Mouse (Mus musculus): ENCODE results near the gene Gm26938. TPM values are rescaled to one million over a fixed set of nuclear protein-coding genes. Genes with fewer than 3 reads are reported as not detected.

Gene Gm26938
- polyA plus RNA-seq, 2 experiments = not detected

GRCm38 (mm10) chr5:139791227-139792158 lies 34.7 kb downstream of the Gm26938 start, which contains the start of gene Mafk:
TSS of gene Mafk (plus strand) at chr5:139791513.
- 0 out of 2 replicates have a peak within 1 kb of the TSS, but pooled peaks have one; percentile 8 for H3K27ac ChIP-seq (replicated peaks; ENCODE audit: low read depth, low read length)
- peaks cover 19% of the 10 kb centered on the region; the same call in 1 of the 2 replicates for H3K4me1 ChIP-seq (ENCODE audit: control insufficient read depth, insufficient read depth, low read length)
- H3K27me3 ChIP-seq (ENCODE audit: control insufficient read depth, insufficient read depth, low read length) = no peaks in the 10 kb centered on the region
- TF ChIP-seq POLR2A (IDR thresholded peaks at IDR 0.05; ENCODE audit: borderline replicate concordance, extremely low read depth, insufficient read depth, insufficient read length) = 0 out of 2 replicates have a peak, but pooled peaks have one; percentile 28
- ATAC-seq (ENCODE audit: low FRiP score, low read depth) (peak; percentile 92), DNase-seq (ENCODE audit: low spot score) (peak; percentile 94)
- peak within 1 kb of the TSS; percentile 100 for H3K4me2 ChIP-seq (replicated peaks; ENCODE audit: low read depth, low read length, severe bottlenecking)
- H3K4me3 ChIP-seq (replicated peaks; ENCODE audit: low read length) = peak within 1 kb of the TSS; percentile 88
- H3K36me3 ChIP-seq (ENCODE audit: control insufficient read depth, insufficient read depth, low read length) = no peaks in the 10 kb centered on the region
- no peaks in the 10 kb centered on the region for H3K9me3 ChIP-seq (ENCODE audit: control insufficient read depth, low read length)
- WGBS = under 1% methylated on average over 64 of the region's 92 CpGs
- H3K9ac ChIP-seq (ENCODE audit: low read depth, low read length, severe bottlenecking) = peak within 1 kb of the TSS; percentile 71

GRCm38 (mm10) chr5:139789466-139789865 lies 36.7 kb downstream of the Gm26938 start:
- no peak for TF ChIP-seq POLR2A (IDR thresholded peaks at IDR 0.05; ENCODE audit: borderline replicate concordance, extremely low read depth, insufficient read depth, insufficient read length)
- ATAC-seq (ENCODE audit: low FRiP score, low read depth) = no peak

GRCm38 (mm10) chr5:139781406-139781805 lies 44.8 kb downstream of the Gm26938 start:
- TF ChIP-seq POLR2A (IDR thresholded peaks at IDR 0.05; ENCODE audit: borderline replicate concordance, extremely low read depth, insufficient read depth, insufficient read length) = no peak
- H3K9me3 ChIP-seq (ENCODE audit: control insufficient read depth, low read length) = no peaks in the 10 kb centered on the region

More at GRCm38 (mm10) chr5:139789466-139789865, 36.7 kb downstream of the Gm26938 start:
- H3K9ac ChIP-seq (ENCODE audit: low read depth, low read length, severe bottlenecking) = no peak overlapping the region
- peaks cover 13% of the 10 kb centered on the region; the same call in 1 of the 2 replicates for H3K4me1 ChIP-seq (ENCODE audit: control insufficient read depth, insufficient read depth, low read length)
- no peaks in the 10 kb centered on the region for H3K9me3 ChIP-seq (ENCODE audit: control insufficient read depth, low read length)
- 50% methylated on average over 4 of the region's 4 CpGs for WGBS
- no peak overlapping the region for H3K4me3 ChIP-seq (replicated peaks; ENCODE audit: low read length)
- H3K36me3 ChIP-seq (ENCODE audit: control insufficient read depth, insufficient read depth, low read length) = no peaks in the 10 kb centered on the region
- H3K4me2 ChIP-seq (replicated peaks; ENCODE audit: low read depth, low read length, severe bottlenecking) = no peak overlapping the region
- no peak for DNase-seq (ENCODE audit: low spot score)
- H3K27me3 ChIP-seq (ENCODE audit: control insufficient read depth, insufficient read depth, low read length) = no peaks in the 10 kb centered on the region
- H3K27ac ChIP-seq (replicated peaks; ENCODE audit: low read depth, low read length) = no peak overlapping the region

GRCm38 (mm10) chr5:139776966-139777365 lies 49.2 kb downstream of the Gm26938 start:
- Histone ChIP-seq H3K36me3 (ENCODE audit: control insufficient read depth, insufficient read depth, low read length) (peaks cover 16% of the 10 kb centered on the region), H3K4me2 (replicated peaks; ENCODE audit: low read depth, low read length, severe bottlenecking) (no peak overlapping the region), H3K4me1 (ENCODE audit: control insufficient read depth, insufficient read depth, low read length) (no peaks in the 10 kb centered on the region; the same call in 1 of the 2 replicates), H3K9me3 (ENCODE audit: control insufficient read depth, low read length) (no peaks in the 10 kb centered on the region), H3K9ac (ENCODE audit: low read depth, low read length, severe bottlenecking) (no peak overlapping the region), H3K27ac (replicated peaks; ENCODE audit: low read depth, low read length) (no peak overlapping the region), H3K27me3 (ENCODE audit: control insufficient read depth, insufficient read depth, low read length) (no peaks in the 10 kb centered on the region), H3K4me3 (replicated peaks; ENCODE audit: low read length) (no peak overlapping the region)
- WGBS = 74% methylated on average over 5 of the region's 5 CpGs
- no peak for ATAC-seq (ENCODE audit: low FRiP score, low read depth)
- DNase-seq (ENCODE audit: low spot score) = no peak
- TF ChIP-seq POLR2A (IDR thresholded peaks at IDR 0.05; ENCODE audit: borderline replicate concordance, extremely low read depth, insufficient read depth, insufficient read length) = no peak

More at GRCm38 (mm10) chr5:139781406-139781805, 44.8 kb downstream of the Gm26938 start:
- Histone ChIP-seq H3K36me3 (ENCODE audit: control insufficient read depth, insufficient read depth, low read length) (no peaks in the 10 kb centered on the region), H3K27me3 (ENCODE audit: control insufficient read depth, insufficient read depth, low read length) (no peaks in the 10 kb centered on the region), H3K9ac (ENCODE audit: low read depth, low read length, severe bottlenecking) (no peak overlapping the region), H3K4me2 (replicated peaks; ENCODE audit: low read depth, low read length, severe bottlenecking) (no peak overlapping the region), H3K4me1 (ENCODE audit: control insufficient read depth, insufficient read depth, low read length) (no peaks in the 10 kb centered on the region), H3K4me3 (replicated peaks; ENCODE audit: low read length) (no peak overlapping the region), H3K27ac (replicated peaks; ENCODE audit: low read depth, low read length) (no peak overlapping the region)
- ATAC-seq (ENCODE audit: low FRiP score, low read depth) (no peak), DNase-seq (ENCODE audit: low spot score) (no peak)
- 83% methylated on average over 8 of the region's 8 CpGs for WGBS

- no peaks in the 10 kb centered on the region; the same call in 1 of the 2 replicates for H3K4me1 ChIP-seq (ENCODE audit: control insufficient read depth, insufficient read depth, low read length)
- H3K27me3 ChIP-seq (ENCODE audit: control insufficient read depth, insufficient read depth, low read length) = no peaks in the 10 kb centered on the region
- peaks cover 32% of the 10 kb centered on the region for H3K36me3 ChIP-seq (ENCODE audit: control insufficient read depth, insufficient read depth, low read length)
- under 1% methylated on average over 55 of the region's 55 CpGs for WGBS
- H3K4me2 ChIP-seq (replicated peaks; ENCODE audit: low read depth, low read length, severe bottlenecking) = peak within 1 kb of the TSS; percentile 77
- TF ChIP-seq POLR2A (IDR thresholded peaks at IDR 0.05; ENCODE audit: borderline replicate concordance, extremely low read depth, insufficient read depth, insufficient read length) = 0 out of 2 replicates have a peak, but pooled peaks have one; percentile 30
- H3K9me3 ChIP-seq (ENCODE audit: control insufficient read depth, low read length) = no peaks in the 10 kb centered on the region
- no peak within 1 kb of the TSS for H3K27ac ChIP-seq (replicated peaks; ENCODE audit: low read depth, low read length)
- DNase-seq (ENCODE audit: low spot score) = peak; percentile 99
- H3K4me3 ChIP-seq (replicated peaks; ENCODE audit: low read length) = peak within 1 kb of the TSS; percentile 99
- peak within 1 kb of the TSS; percentile 81 for H3K9ac ChIP-seq (ENCODE audit: low read depth, low read length, severe bottlenecking)
- ATAC-seq (ENCODE audit: low FRiP score, low read depth) = peak; percentile 94
Observed at GRCm38 (mm10) chr5:139775216-139775926, 50.8 kb downstream of the Gm26938 start, which contains the start of gene Ints1. TSS of gene Ints1 (minus strand) at chr5:139775674.
